Mouse (Mus musculus) CH12.LX (cell line): ENCODE measurements at regions not wholly inside any gene's neighbourhood (a gene's known extent, or its start where the extent isn't known, plus 50 kb on each side); places are given as distances from the start of the nearest gene placed in this dataset.

ENCODE experiments used
- DNase-seq: peaks from one replicate; pipeline ENCODE4 v3.0.0-alpha.2; 2013; ENCODE audit errors: extremely low read depth
- H3K27ac ChIP-seq: 2 replicates; pipeline ENCODE4 v1.5.1; 2012; ENCODE audit warnings: low read depth, mild to moderate bottlenecking, control low read depth, moderate library complexity; ENCODE audit not compliant: insufficient read depth
- H3K27me3 ChIP-seq: replicated peaks from 2 replicates; pipeline ENCODE3; 2012; ENCODE audit warnings: inconsistent platforms
- H3K36me3 ChIP-seq, 2 experiments: replicated peaks in 1 of 2; 2 replicates each; pipeline versions ENCODE3 to v1.6.1; 2012; ENCODE audit warnings: inconsistent platforms in 1 of 2, low read length in 1 of 2, mild to moderate bottlenecking in 1 of 2, mixed read lengths in 1 of 2, moderate library complexity in 1 of 2; ENCODE audit not compliant: control insufficient read depth in 1 of 2, insufficient read depth in 1 of 2
- H3K4me1 ChIP-seq, 2 experiments: 2 replicates each; pipeline ENCODE4 v1.6.1; 2012; ENCODE audit warnings: inconsistent platforms in 1 of 2, moderate library complexity in 1 of 2; ENCODE audit not compliant: insufficient read depth in 2 of 2, control insufficient read depth in 1 of 2
- H3K4me2 ChIP-seq: 2 replicates; pipeline ENCODE4 v1.6.1; 2012; ENCODE audit warnings: low read depth, mild to moderate bottlenecking, control low read depth; ENCODE audit not compliant: poor library complexity, insufficient read depth, severe bottlenecking
- H3K4me3 ChIP-seq, 3 experiments: fragments of 150-350 bp in 1 of 3; sonication (generic) in 1 of 3; replicated peaks in 1 of 3; 2 replicates each; pipeline versions ENCODE3 to v1.5.1; 2011 to 2012; ENCODE audit warnings: low read depth in 2 of 3, low read length in 2 of 3, mild to moderate bottlenecking in 2 of 3, moderate library complexity in 2 of 3, control low read depth in 1 of 3, improper control_type of control experiment in 1 of 3, inconsistent platforms in 1 of 3, mixed read lengths in 1 of 3; ENCODE audit not compliant: poor library complexity in 1 of 3
- H3K79me2 ChIP-seq: replicated peaks from 2 replicates; pipeline ENCODE4 v1.6.1; 2012; ENCODE audit warnings: mild to moderate bottlenecking, moderate library complexity; ENCODE audit not compliant: control insufficient read depth, poor library complexity, insufficient read depth, severe bottlenecking; ENCODE audit errors: extremely low read depth
- H3K9ac ChIP-seq: 2 replicates; pipeline ENCODE4 v1.6.1; 2012; ENCODE audit warnings: low read depth, mild to moderate bottlenecking, control low read depth, moderate library complexity; ENCODE audit not compliant: insufficient read depth
- H3K9me3 ChIP-seq: replicated peaks from 2 replicates; pipeline ENCODE3; 2012; ENCODE audit warnings: low read length, inconsistent platforms, mixed read lengths
- BHLHE40 ChIP-seq: IDR thresholded peaks from 2 replicates; pipeline ENCODE4 v1.6.1; 2011; ENCODE audit warnings: mild to moderate bottlenecking, low read depth, low read length, improper control_type of control experiment
- CTCF ChIP-seq, 2 experiments: IDR thresholded peaks in 1 of 2; conservative IDR thresholded peaks in 1 of 2; 2 replicates each; pipeline ENCODE4 v1.5.1; 2011 to 2012; ENCODE audit warnings: low read depth in 2 of 2, low read length in 2 of 2, improper control_type of control experiment in 1 of 2, inconsistent platforms in 1 of 2, mild to moderate bottlenecking in 1 of 2, moderate library complexity in 1 of 2
- EP300 ChIP-seq: IDR thresholded peaks from 2 replicates; pipeline ENCODE4 v1.6.1; 2011; ENCODE audit warnings: low read length, improper control_type of control experiment
- ETS1 ChIP-seq: conservative IDR thresholded peaks from 2 replicates; pipeline ENCODE4 v1.6.1; 2012; ENCODE audit warnings: low read depth, mild to moderate bottlenecking, inconsistent platforms, low read length, improper control_type of control experiment, moderate library complexity
- GABPA ChIP-seq: IDR thresholded peaks from 2 replicates; pipeline ENCODE4 v1.6.1; 2012; ENCODE audit warnings: low read depth, low read length, improper control_type of control experiment, inconsistent platforms; ENCODE audit not compliant: insufficient replicate concordance
- IRF4 ChIP-seq: IDR thresholded peaks from 2 replicates; pipeline ENCODE4 v1.6.1; 2014; ENCODE audit warnings: low read depth, mild to moderate bottlenecking, inconsistent platforms, low read length, improper control_type of control experiment
- JUN ChIP-seq: IDR thresholded peaks from 2 replicates; pipeline ENCODE4 v1.6.1; 2011; ENCODE audit warnings: low read depth, mild to moderate bottlenecking, low read length, improper control_type of control experiment, moderate library complexity; ENCODE audit not compliant: insufficient read depth
- JUND ChIP-seq: conservative IDR thresholded peaks from 2 replicates; pipeline ENCODE4 v1.6.1; 2011; ENCODE audit warnings: low read depth, low read length, improper control_type of control experiment
- KAT2A ChIP-seq: IDR thresholded peaks from 2 replicates; pipeline ENCODE4 v1.6.1; 2012; ENCODE audit warnings: low read length, improper control_type of control experiment, inconsistent platforms; ENCODE audit not compliant: insufficient replicate concordance
- MEF2A ChIP-seq: IDR thresholded peaks from 2 replicates; pipeline ENCODE4 v1.6.1; 2014; ENCODE audit warnings: low read depth, mild to moderate bottlenecking, inconsistent platforms, low read length, improper control_type of control experiment, borderline replicate concordance
- PAX5 ChIP-seq: IDR thresholded peaks from 2 replicates; pipeline ENCODE4 v1.6.1; 2012; ENCODE audit warnings: low read length, inconsistent platforms, mixed read lengths
- POLR2A ChIP-seq: IDR thresholded peaks from 2 replicates; pipeline ENCODE4 v1.6.1; 2011; ENCODE audit warnings: low read depth, mild to moderate bottlenecking, improper control_type of control experiment, low read length
- RAD21 ChIP-seq: IDR thresholded peaks from 2 replicates; pipeline ENCODE4 v1.6.1; 2011; ENCODE audit warnings: low read depth, mild to moderate bottlenecking, low read length, improper control_type of control experiment, moderate library complexity
- RCOR1 ChIP-seq: conservative IDR thresholded peaks from 2 replicates; pipeline ENCODE4 v1.6.1; 2012; ENCODE audit warnings: low read depth, mild to moderate bottlenecking, inconsistent platforms, low read length, improper control_type of control experiment
- SMC3 ChIP-seq: IDR thresholded peaks from 2 replicates; pipeline ENCODE4 v1.6.1; 2011; ENCODE audit warnings: low read depth, low read length, improper control_type of control experiment
- TBP ChIP-seq: conservative IDR thresholded peaks from 2 replicates; pipeline ENCODE4 v1.6.1; 2011; ENCODE audit warnings: low read depth, low read length, improper control_type of control experiment
- TCF12 ChIP-seq: IDR thresholded peaks from 2 replicates; pipeline ENCODE4 v1.6.1; 2014; ENCODE audit warnings: low read depth, mild to moderate bottlenecking, inconsistent platforms, low read length, improper control_type of control experiment
- USF1 ChIP-seq: IDR thresholded peaks from 2 replicates; pipeline ENCODE4 v1.6.1; 2014; ENCODE audit warnings: low read depth, mild to moderate bottlenecking, inconsistent platforms, low read length, improper control_type of control experiment
- ZC3H11A ChIP-seq: IDR thresholded peaks from 2 replicates; pipeline ENCODE4 v1.6.1; 2012; ENCODE audit warnings: low read depth, mild to moderate bottlenecking, inconsistent platforms, low read length, improper control_type of control experiment
- ZNF384 ChIP-seq: IDR thresholded peaks from 2 replicates; pipeline ENCODE4 v1.6.1; 2012; ENCODE audit warnings: low read depth, low read length, improper control_type of control experiment, inconsistent platforms
- dilution Hi-C: fragments of 300-500 bp; cut with MboI; formaldehyde crosslinking; loops from 2 replicates; pipeline ENCODE4 v1.14.3; 2020; ENCODE audit warnings: low sequenced_read_pairs; ENCODE audit not compliant: extremely low pct_unique_long_range_greater_than_20kb, extremely low pct_ligation_motif_present
- in situ Hi-C: fragments of 300-500 bp; cut with MboI; formaldehyde crosslinking; loops from 3 replicates; pipeline ENCODE4 v1.14.3; 2019; ENCODE audit warnings: low sequenced_read_pairs, low pct_ligation_motif_present, low pct_unique_long_range_greater_than_20kb, mixed read lengths

DNA sequence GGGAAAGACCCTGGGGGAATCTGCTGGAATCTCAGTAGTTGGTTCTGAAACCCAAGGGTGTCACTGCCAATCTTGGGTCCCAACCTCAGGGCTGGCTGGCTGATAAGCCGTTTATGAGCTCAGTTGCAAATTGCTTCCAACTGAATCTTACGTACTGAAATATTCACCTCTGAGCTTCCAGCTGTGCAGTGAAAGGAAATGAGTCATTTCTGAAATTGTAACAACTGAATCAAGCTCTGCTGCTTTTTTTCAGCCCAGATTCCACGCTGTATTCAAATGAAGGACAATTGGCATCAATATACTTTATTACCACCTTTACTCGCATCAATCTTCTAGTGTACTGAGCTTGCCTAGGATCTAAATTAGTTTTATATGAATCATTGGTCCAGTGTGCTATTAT, 272.7 kb downstream of the Etaa1 start:
- in situ Hi-C loops: loop anchor here (25.0 kb wide), 1 partner anchor 306 kb away; no protein-coding TSS in a partner anchor
- H3K4me1 ChIP-seq: peaks cover 0 to 18% of the 10 kb centered on the region in 2 experiments; a peak in 2 of 4 replicates

DNA sequence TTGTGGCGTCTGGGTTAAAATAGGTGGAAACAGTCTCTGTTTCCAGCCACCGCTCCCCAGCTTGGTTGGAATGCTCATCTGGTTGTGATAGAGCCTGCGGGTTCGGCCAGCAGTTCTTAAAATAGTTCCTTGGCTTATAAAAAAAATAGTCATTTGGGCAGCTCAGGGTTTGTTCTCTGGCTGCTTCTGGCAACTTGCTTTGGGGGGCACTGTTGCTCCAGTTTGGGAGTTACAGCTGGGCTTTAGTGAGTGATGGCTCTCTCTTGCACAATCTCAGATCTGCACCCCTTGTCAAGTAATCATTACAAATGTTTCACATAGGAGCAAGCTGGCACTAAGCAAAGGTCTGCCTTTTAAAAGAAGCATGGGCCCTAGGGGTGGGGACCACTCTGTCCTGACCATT, 268.0 kb downstream of the Etaa1 start:
- H3K9ac ChIP-seq: no peak overlapping the region
- in situ Hi-C loops: loop anchor here (25.0 kb wide), 1 partner anchor 302 kb away; no protein-coding TSS in a partner anchor
- dilution Hi-C loops: no loop called here
- no peak overlapping the region for H3K27ac ChIP-seq
- peaks cover 0 to 24% of the 10 kb centered on the region in 2 experiments; a peak in 2 of 4 replicates for H3K4me1 ChIP-seq
- no peaks in the 10 kb centered on the region for H3K27me3 ChIP-seq
- no peaks in the 10 kb centered on the region for H3K79me2 ChIP-seq
- no peaks in the 10 kb centered on the region for H3K36me3 ChIP-seq
- TF ChIP-seq ZNF384 (peak; percentile 70), MEF2A (peak; percentile 18; the same call in 1 of the 2 replicates), USF1 (no peak), ETS1 (no peak), PAX5 (no peak), EP300 (no peak), ZC3H11A (peak; percentile 29; the same call in 1 of the 2 replicates), SMC3 (peak; percentile 71), RCOR1 (no peak), CTCF (conservative IDR thresholded peaks at IDR 0.05 in 1 of 2, IDR thresholded peaks at IDR 0.05 in 1 of 2; ENCODE audit: low read depth in 2 of 2, low read length in 2 of 2) (peak in 1 of 2 experiments; percentile 81; a peak in 2 of 4 replicates), RAD21 (peak; percentile 91)
- H3K9me3 ChIP-seq: peaks cover 8% of the 10 kb centered on the region
- peak overlapping the region; percentile 68; the same call in 1 of the 2 replicates for H3K4me2 ChIP-seq
- DNase-seq: peak; percentile 65
- H3K4me3 ChIP-seq: no peak overlapping the region

More for the DNA sequence above, 272.7 kb downstream of the Etaa1 start:
- Histone ChIP-seq H3K4me3 (no peak overlapping the region), H3K27ac (no peak overlapping the region), H3K79me2 (no peaks in the 10 kb centered on the region), H3K9me3 (peaks cover 8% of the 10 kb centered on the region), H3K36me3 (no peaks in the 10 kb centered on the region), H3K27me3 (no peaks in the 10 kb centered on the region), H3K4me2 (no peak overlapping the region), H3K9ac (no peak overlapping the region)
- peak; percentile 62 for DNase-seq
- dilution Hi-C loops: no loop called here
- TF ChIP-seq IRF4 (peak; percentile 72), ZNF384 (peak; percentile 57), ETS1 (peak; percentile 59), TCF12 (no peak), GABPA (no peak), POLR2A (no peak), KAT2A (no peak), JUND (peak; percentile 74; the same call in 1 of the 2 replicates), JUN (peak; percentile 31; the same call in 1 of the 2 replicates), EP300 (peak; percentile 66), BHLHE40 (no peak), RAD21 (no peak), TBP (no peak)
